Mouse (Mus musculus) CH12.LX (cell line): ENCODE results near the gene Hnf1a. TPM values are rescaled to one million over a fixed set of nuclear protein-coding genes. Genes with fewer than 3 reads are reported as not detected.

Experiments used
- DNase-seq: peaks from one replicate; pipeline ENCODE4 v3.0.0-alpha.2; 2013; ENCODE audit errors: extremely low read depth
- H3K27ac ChIP-seq: 2 replicates; pipeline ENCODE4 v1.5.1; 2012; ENCODE audit warnings: low read depth, mild to moderate bottlenecking, control low read depth, moderate library complexity; ENCODE audit not compliant: insufficient read depth
- H3K27me3 ChIP-seq: replicated peaks from 2 replicates; pipeline ENCODE3; 2012; ENCODE audit warnings: inconsistent platforms
- H3K36me3 ChIP-seq, 2 experiments: replicated peaks in 1 of 2; 2 replicates each; pipeline versions ENCODE3 to v1.6.1; 2012; ENCODE audit warnings: inconsistent platforms in 1 of 2, low read length in 1 of 2, mild to moderate bottlenecking in 1 of 2, mixed read lengths in 1 of 2, moderate library complexity in 1 of 2; ENCODE audit not compliant: control insufficient read depth in 1 of 2, insufficient read depth in 1 of 2
- H3K4me1 ChIP-seq, 2 experiments: 2 replicates each; pipeline ENCODE4 v1.6.1; 2012; ENCODE audit warnings: inconsistent platforms in 1 of 2, moderate library complexity in 1 of 2; ENCODE audit not compliant: insufficient read depth in 2 of 2, control insufficient read depth in 1 of 2
- H3K4me2 ChIP-seq: 2 replicates; pipeline ENCODE4 v1.6.1; 2012; ENCODE audit warnings: low read depth, mild to moderate bottlenecking, control low read depth; ENCODE audit not compliant: poor library complexity, insufficient read depth, severe bottlenecking
- H3K4me3 ChIP-seq, 3 experiments: fragments of 150-350 bp in 1 of 3; sonication (generic) in 1 of 3; replicated peaks in 1 of 3; 2 replicates each; pipeline versions ENCODE3 to v1.5.1; 2011 to 2012; ENCODE audit warnings: low read depth in 2 of 3, low read length in 2 of 3, mild to moderate bottlenecking in 2 of 3, moderate library complexity in 2 of 3, control low read depth in 1 of 3, improper control_type of control experiment in 1 of 3, inconsistent platforms in 1 of 3, mixed read lengths in 1 of 3; ENCODE audit not compliant: poor library complexity in 1 of 3
- H3K79me2 ChIP-seq: replicated peaks from 2 replicates; pipeline ENCODE4 v1.6.1; 2012; ENCODE audit warnings: mild to moderate bottlenecking, moderate library complexity; ENCODE audit not compliant: control insufficient read depth, poor library complexity, insufficient read depth, severe bottlenecking; ENCODE audit errors: extremely low read depth
- H3K9ac ChIP-seq: 2 replicates; pipeline ENCODE4 v1.6.1; 2012; ENCODE audit warnings: low read depth, mild to moderate bottlenecking, control low read depth, moderate library complexity; ENCODE audit not compliant: insufficient read depth
- H3K9me3 ChIP-seq: replicated peaks from 2 replicates; pipeline ENCODE3; 2012; ENCODE audit warnings: low read length, inconsistent platforms, mixed read lengths
- BHLHE40 ChIP-seq: IDR thresholded peaks from 2 replicates; pipeline ENCODE4 v1.6.1; 2011; ENCODE audit warnings: mild to moderate bottlenecking, low read depth, low read length, improper control_type of control experiment
- CHD1 ChIP-seq: IDR thresholded peaks from 2 replicates; pipeline ENCODE4 v1.6.1; 2012; ENCODE audit warnings: low read depth, low read length, improper control_type of control experiment, inconsistent platforms
- CHD2 ChIP-seq: IDR thresholded peaks from 2 replicates; pipeline ENCODE4 v1.6.1; 2011; ENCODE audit warnings: low read length, improper control_type of control experiment
- CTCF ChIP-seq, 2 experiments: IDR thresholded peaks in 1 of 2; conservative IDR thresholded peaks in 1 of 2; 2 replicates each; pipeline ENCODE4 v1.5.1; 2011 to 2012; ENCODE audit warnings: low read depth in 2 of 2, low read length in 2 of 2, improper control_type of control experiment in 1 of 2, inconsistent platforms in 1 of 2, mild to moderate bottlenecking in 1 of 2, moderate library complexity in 1 of 2
- E2F4 ChIP-seq: IDR thresholded peaks from 2 replicates; pipeline ENCODE4 v1.6.1; 2011; ENCODE audit warnings: low read depth, low read length, improper control_type of control experiment; ENCODE audit not compliant: insufficient replicate concordance
- ELF1 ChIP-seq: IDR thresholded peaks from 2 replicates; pipeline ENCODE4 v1.6.1; 2014; ENCODE audit warnings: low read depth, mild to moderate bottlenecking, inconsistent platforms, low read length, improper control_type of control experiment
- EP300 ChIP-seq: IDR thresholded peaks from 2 replicates; pipeline ENCODE4 v1.6.1; 2011; ENCODE audit warnings: low read length, improper control_type of control experiment
- ETS1 ChIP-seq: conservative IDR thresholded peaks from 2 replicates; pipeline ENCODE4 v1.6.1; 2012; ENCODE audit warnings: low read depth, mild to moderate bottlenecking, inconsistent platforms, low read length, improper control_type of control experiment, moderate library complexity
- GABPA ChIP-seq: IDR thresholded peaks from 2 replicates; pipeline ENCODE4 v1.6.1; 2012; ENCODE audit warnings: low read depth, low read length, improper control_type of control experiment, inconsistent platforms; ENCODE audit not compliant: insufficient replicate concordance
- HCFC1 ChIP-seq: IDR thresholded peaks from 2 replicates; pipeline ENCODE4 v1.6.1; 2012; ENCODE audit warnings: low read depth, mild to moderate bottlenecking, inconsistent platforms, low read length, improper control_type of control experiment
- IRF4 ChIP-seq: IDR thresholded peaks from 2 replicates; pipeline ENCODE4 v1.6.1; 2014; ENCODE audit warnings: low read depth, mild to moderate bottlenecking, inconsistent platforms, low read length, improper control_type of control experiment
- JUN ChIP-seq: IDR thresholded peaks from 2 replicates; pipeline ENCODE4 v1.6.1; 2011; ENCODE audit warnings: low read depth, mild to moderate bottlenecking, low read length, improper control_type of control experiment, moderate library complexity; ENCODE audit not compliant: insufficient read depth
- JUND ChIP-seq: conservative IDR thresholded peaks from 2 replicates; pipeline ENCODE4 v1.6.1; 2011; ENCODE audit warnings: low read depth, low read length, improper control_type of control experiment
- KAT2A ChIP-seq: IDR thresholded peaks from 2 replicates; pipeline ENCODE4 v1.6.1; 2012; ENCODE audit warnings: low read length, improper control_type of control experiment, inconsistent platforms; ENCODE audit not compliant: insufficient replicate concordance
- MAFK ChIP-seq: IDR thresholded peaks from 2 replicates; pipeline ENCODE4 v1.6.1; 2011; ENCODE audit warnings: low read length, improper control_type of control experiment; ENCODE audit not compliant: insufficient replicate concordance
- MAX ChIP-seq: IDR thresholded peaks from 2 replicates; pipeline ENCODE4 v1.6.1; 2011; ENCODE audit warnings: low read length, improper control_type of control experiment
- MAZ ChIP-seq: IDR thresholded peaks from 2 replicates; pipeline ENCODE4 v1.6.1; 2012; ENCODE audit warnings: low read depth, mild to moderate bottlenecking, inconsistent platforms, low read length, improper control_type of control experiment, moderate library complexity
- MEF2A ChIP-seq: IDR thresholded peaks from 2 replicates; pipeline ENCODE4 v1.6.1; 2014; ENCODE audit warnings: low read depth, mild to moderate bottlenecking, inconsistent platforms, low read length, improper control_type of control experiment, borderline replicate concordance
- MXI1 ChIP-seq: IDR thresholded peaks from 2 replicates; pipeline ENCODE4 v1.6.1; 2011; ENCODE audit warnings: mild to moderate bottlenecking, low read depth, low read length, improper control_type of control experiment
- MYC ChIP-seq: IDR thresholded peaks from 2 replicates; pipeline ENCODE4 v1.6.1; 2011; ENCODE audit warnings: low read depth, mild to moderate bottlenecking, improper control_type of control experiment, low read length
- NELFE ChIP-seq: IDR thresholded peaks from 2 replicates; pipeline ENCODE4 v1.6.1; 2011; ENCODE audit warnings: low read depth, low read length, improper control_type of control experiment
- NRF1 ChIP-seq: IDR thresholded peaks from 2 replicates; pipeline ENCODE4 v1.6.1; 2014; ENCODE audit warnings: low read depth, mild to moderate bottlenecking, inconsistent platforms, low read length, improper control_type of control experiment, moderate library complexity
- PAX5 ChIP-seq: IDR thresholded peaks from 2 replicates; pipeline ENCODE4 v1.6.1; 2012; ENCODE audit warnings: low read length, inconsistent platforms, mixed read lengths
- POLR2A ChIP-seq: IDR thresholded peaks from 2 replicates; pipeline ENCODE4 v1.6.1; 2011; ENCODE audit warnings: low read depth, mild to moderate bottlenecking, improper control_type of control experiment, low read length
- POLR2AphosphoS2 ChIP-seq: IDR thresholded peaks from 2 replicates; pipeline ENCODE4 v1.6.1; 2011; ENCODE audit warnings: low read depth, low read length, improper control_type of control experiment
- RAD21 ChIP-seq: IDR thresholded peaks from 2 replicates; pipeline ENCODE4 v1.6.1; 2011; ENCODE audit warnings: low read depth, mild to moderate bottlenecking, low read length, improper control_type of control experiment, moderate library complexity
- RCOR1 ChIP-seq: conservative IDR thresholded peaks from 2 replicates; pipeline ENCODE4 v1.6.1; 2012; ENCODE audit warnings: low read depth, mild to moderate bottlenecking, inconsistent platforms, low read length, improper control_type of control experiment
- SIN3A ChIP-seq: IDR thresholded peaks from 2 replicates; pipeline ENCODE4 v1.6.1; 2012; ENCODE audit warnings: low read length, improper control_type of control experiment, inconsistent platforms
- SMC3 ChIP-seq: IDR thresholded peaks from 2 replicates; pipeline ENCODE4 v1.6.1; 2011; ENCODE audit warnings: low read depth, low read length, improper control_type of control experiment
- TBP ChIP-seq: conservative IDR thresholded peaks from 2 replicates; pipeline ENCODE4 v1.6.1; 2011; ENCODE audit warnings: low read depth, low read length, improper control_type of control experiment
- TCF12 ChIP-seq: IDR thresholded peaks from 2 replicates; pipeline ENCODE4 v1.6.1; 2014; ENCODE audit warnings: low read depth, mild to moderate bottlenecking, inconsistent platforms, low read length, improper control_type of control experiment
- UBTF ChIP-seq: IDR thresholded peaks from 2 replicates; pipeline ENCODE4 v1.6.1; 2012; ENCODE audit warnings: low read depth, mild to moderate bottlenecking, inconsistent platforms, low read length, improper control_type of control experiment, moderate library complexity
- USF1 ChIP-seq: IDR thresholded peaks from 2 replicates; pipeline ENCODE4 v1.6.1; 2014; ENCODE audit warnings: low read depth, mild to moderate bottlenecking, inconsistent platforms, low read length, improper control_type of control experiment
- USF2 ChIP-seq: conservative IDR thresholded peaks from 2 replicates; pipeline ENCODE4 v1.6.1; 2011; ENCODE audit warnings: low read depth, low read length, improper control_type of control experiment
- ZC3H11A ChIP-seq: IDR thresholded peaks from 2 replicates; pipeline ENCODE4 v1.6.1; 2012; ENCODE audit warnings: low read depth, mild to moderate bottlenecking, inconsistent platforms, low read length, improper control_type of control experiment
- ZKSCAN1 ChIP-seq: IDR thresholded peaks from 2 replicates; pipeline ENCODE4 v1.6.1; 2012; ENCODE audit warnings: low read depth, inconsistent platforms, low read length, improper control_type of control experiment, borderline replicate concordance
- ZMIZ1 ChIP-seq: IDR thresholded peaks from 2 replicates; pipeline ENCODE4 v1.6.1; 2012; ENCODE audit warnings: low read depth, mild to moderate bottlenecking, inconsistent platforms, low read length, improper control_type of control experiment
- ZNF384 ChIP-seq: IDR thresholded peaks from 2 replicates; pipeline ENCODE4 v1.6.1; 2012; ENCODE audit warnings: low read depth, low read length, improper control_type of control experiment, inconsistent platforms
- dilution Hi-C: fragments of 300-500 bp; cut with MboI; formaldehyde crosslinking; loops from 2 replicates; pipeline ENCODE4 v1.14.3; 2020; ENCODE audit warnings: low sequenced_read_pairs; ENCODE audit not compliant: extremely low pct_unique_long_range_greater_than_20kb, extremely low pct_ligation_motif_present
- in situ Hi-C: fragments of 300-500 bp; cut with MboI; formaldehyde crosslinking; loops from 3 replicates; pipeline ENCODE4 v1.14.3; 2019; ENCODE audit warnings: low sequenced_read_pairs, low pct_ligation_motif_present, low pct_unique_long_range_greater_than_20kb, mixed read lengths
- polyA plus RNA-seq: library from polyadenylated mRNA; unstranded; fragments of >175 nt; gene quantifications from 2 replicates; pipeline ENCODE4 v1.2.1, GENCODE M21; 2012; ENCODE audit warnings: low read depth; ENCODE audit not compliant: insufficient read length
- total RNA-seq, 2 experiments: library from RNA; depleted of rRNA; stranded (reverse); fragments of 300-350 nt in 1 of 2; fragments of >200 nt in 1 of 2; gene quantifications; 2 replicates each; pipeline ENCODE4 v1.2.3; 2012 to 2014

Hnf1a gene
- total and polyA plus RNA-seq, 3 experiments, result not detected

DNA sequence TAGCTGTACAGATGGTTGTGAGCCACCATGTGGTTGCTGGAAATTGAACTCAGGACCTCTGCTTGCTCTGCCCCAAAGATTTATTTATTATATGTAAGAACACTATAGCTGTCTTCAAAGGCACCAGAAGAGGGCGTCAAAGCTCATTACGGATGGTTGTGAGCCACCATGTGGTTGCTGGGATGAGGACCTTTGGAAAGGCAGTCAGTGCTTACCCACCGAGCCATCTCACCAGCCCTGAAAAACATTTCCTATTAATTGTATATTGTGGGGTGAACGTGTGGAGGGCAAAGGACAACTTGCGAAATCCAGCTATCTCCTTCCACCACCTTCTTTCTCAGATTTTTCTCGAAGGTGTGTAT is 8.0 kb upstream of the Hnf1a start:
- H3K9me3 ChIP-seq, result peaks cover 4% of the 10 kb centered on the region
- peak; percentile 78 for DNase-seq
- in situ Hi-C loops, result loop anchor here (5.0 to 10.0 kb wide), 3 partner anchors 98 to 258 kb away; partner anchors contain the start of gene Pop5
- no peaks in the 10 kb centered on the region for H3K27me3 ChIP-seq
- dilution Hi-C loops, result no loop called here
- no peaks in the 10 kb centered on the region for H3K36me3 ChIP-seq
- H3K4me2 ChIP-seq, result peak overlapping the region; percentile 88
- H3K27ac ChIP-seq, result no peak overlapping the region
- H3K4me1 ChIP-seq, result peaks cover 0 to 28% of the 10 kb centered on the region in 2 experiments; a peak in 2 of 4 replicates
- peak overlapping the region; percentile 20; the same call in 1 of the 2 replicates for H3K9ac ChIP-seq
- peak overlapping the region; percentile 24 to 44 (median 44) for H3K4me3 ChIP-seq
- TF ChIP-seq PAX5, result no peak
- TF ChIP-seq ZKSCAN1, result no peak
- TF ChIP-seq SMC3, result peak; percentile 39
- TF ChIP-seq MEF2A, result no peak
- TF ChIP-seq RCOR1, result no peak
- TF ChIP-seq HCFC1, result no peak
- no peak for TF ChIP-seq ZC3H11A
- TF ChIP-seq MAFK, result no peak
- no peak for TF ChIP-seq TBP
- TF ChIP-seq IRF4, result no peak
- peak; percentile 30 for TF ChIP-seq RAD21
- TF ChIP-seq JUND, result no peak
- no peak for TF ChIP-seq JUN
- no peak for TF ChIP-seq ETS1
- TF ChIP-seq ZNF384, result no peak
- TF ChIP-seq NRF1, result no peak
- no peak for TF ChIP-seq USF1
- TF ChIP-seq MAZ, result no peak
- TF ChIP-seq EP300, result no peak
- no peak for TF ChIP-seq CHD2
- peak; percentile 13; the same call in 1 of the 2 replicates for TF ChIP-seq NELFE
- TF ChIP-seq GABPA, result no peak
- TF ChIP-seq MAX, result peak; percentile 58; the same call in 1 of the 2 replicates
- peak in 1 of 2 experiments; percentile 76; a peak in 2 of 4 replicates for TF ChIP-seq CTCF (conservative IDR thresholded peaks at IDR 0.05 in 1 of 2, IDR thresholded peaks at IDR 0.05 in 1 of 2; ENCODE audit: low read depth in 2 of 2, low read length in 2 of 2)
- no peak for TF ChIP-seq POLR2AphosphoS2
- TF ChIP-seq CHD1, result no peak
- TF ChIP-seq USF2, result no peak
- TF ChIP-seq KAT2A, result no peak
- no peak for TF ChIP-seq E2F4
- no peak for TF ChIP-seq SIN3A
- TF ChIP-seq ZMIZ1, result no peak
- no peak for TF ChIP-seq UBTF
- TF ChIP-seq MYC, result peak; percentile 87
- no peak for TF ChIP-seq POLR2A
- no peak; the same call in 1 of the 2 replicates for TF ChIP-seq MXI1
- TF ChIP-seq ELF1, result no peak
- TF ChIP-seq TCF12, result no peak
- no peak for TF ChIP-seq BHLHE40
- H3K79me2 ChIP-seq, result no peaks in the 10 kb centered on the region
